Mouse (Mus musculus) kidney, embryonic 15.5 days (tissue): ENCODE data around the gene Cyp24a1. TPM values are rescaled to one million over a fixed set of nuclear protein-coding genes. Genes with fewer than 3 reads are reported as not detected.

Source experiments
- ATAC-seq: fragments of 200-750 bp; cut with Nextera tagmentation; replicated peaks from 2 replicates; pipeline ENCODE4 v1.8.0; 2017; ENCODE audit warnings: moderate TSS enrichment; ENCODE audit not compliant: low FRiP score
- H3K27ac ChIP-seq: fragments of 300-500 bp; sonication (generic); 2 replicates; pipeline ENCODE4 v1.5.1; 2015; ENCODE audit warnings: mild to moderate bottlenecking, inconsistent platforms
- H3K27me3 ChIP-seq: fragments of 300-500 bp; sonication (generic); 2 replicates; pipeline ENCODE4 v1.6.1; 2015; ENCODE audit warnings: inconsistent platforms
- H3K36me3 ChIP-seq: fragments of 300-500 bp; sonication (generic); 2 replicates; pipeline ENCODE4 v1.6.1; 2015; ENCODE audit warnings: inconsistent platforms
- H3K4me1 ChIP-seq: fragments of 300-500 bp; sonication (generic); 2 replicates; pipeline ENCODE4 v1.6.1; 2015; ENCODE audit warnings: inconsistent platforms
- H3K4me2 ChIP-seq: fragments of 300-500 bp; sonication (generic); 2 replicates; pipeline ENCODE4 v1.6.1; 2015; ENCODE audit warnings: moderate library complexity, mild to moderate bottlenecking, inconsistent platforms
- H3K4me3 ChIP-seq: fragments of 300-500 bp; sonication (generic); replicated peaks from 2 replicates; pipeline ENCODE4 v1.5.1; 2015; ENCODE audit warnings: mild to moderate bottlenecking, inconsistent platforms
- H3K9ac ChIP-seq: fragments of 300-500 bp; sonication (generic); 2 replicates; pipeline ENCODE4 v1.6.1; 2015; ENCODE audit warnings: mild to moderate bottlenecking, inconsistent platforms
- H3K9me3 ChIP-seq: fragments of 300-500 bp; sonication (generic); replicated peaks from 2 replicates; pipeline ENCODE4 v1.6.1; 2016; ENCODE audit warnings: inconsistent platforms
- WGBS: fragments of 180-500 bp; shearing (Covaris S2); methylation state at CpG from one replicate; pipeline ENCODE4 v1.1.7; 2015; ENCODE audit warnings: mixed read lengths; 5-methylcytosine and 5-hydroxymethylcytosine counted together
- polyA plus RNA-seq: library from polyadenylated mRNA; unstranded; fragments of >200 nt; fragmentation: Nextera tagmentation; extraction: Ambion mirVana; gene quantifications from 2 replicates; pipeline ENCODE4 v1.2.1, GENCODE M21; 2015

Cyp24a1 gene
- polyA plus RNA-seq, 1 experiment from 2014 or later = 1.8 TPM

DNA sequence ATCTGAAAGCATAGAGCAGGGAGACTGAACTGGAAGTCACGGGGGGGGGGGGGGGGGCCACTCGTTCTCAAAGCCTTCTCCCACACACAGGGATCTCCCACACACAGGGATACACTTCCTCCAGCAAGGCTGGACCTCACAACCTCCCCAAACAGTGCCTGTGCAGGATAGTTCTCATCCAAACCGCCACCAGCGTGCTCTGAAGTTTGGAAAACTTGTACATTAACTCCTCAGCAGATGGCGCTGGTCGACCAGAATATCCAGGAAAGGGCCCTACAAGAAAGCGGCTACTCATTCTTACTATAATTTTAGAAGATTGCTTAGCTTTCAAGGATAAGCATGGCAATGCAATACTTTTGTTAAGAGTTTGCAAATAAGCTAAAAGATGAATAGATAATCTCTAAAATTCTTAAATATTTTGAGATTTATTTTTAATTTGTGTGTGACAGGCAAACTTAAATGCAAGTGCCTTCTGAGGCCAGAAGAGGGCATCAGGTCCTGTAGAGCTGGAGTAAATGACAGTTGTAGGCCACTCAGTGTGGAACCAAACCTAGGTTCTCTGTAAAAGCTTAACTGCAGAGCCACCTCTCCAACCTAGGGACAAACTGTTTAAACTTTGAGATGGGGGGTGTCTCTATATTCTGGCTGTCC, 23.5 kb upstream of the Cyp24a1 start:
- Histone ChIP-seq H3K9me3 (no peaks in the 10 kb centered on the region), H3K36me3 (peaks cover 43% of the 10 kb centered on the region), H3K4me2 (no peak overlapping the region), H3K4me3 (no peak overlapping the region), H3K27ac (no peak overlapping the region), H3K9ac (no peak overlapping the region), H3K27me3 (no peaks in the 10 kb centered on the region), H3K4me1 (no peaks in the 10 kb centered on the region)
- 7% methylated on average over 7 of the region's 7 CpGs for WGBS
- ATAC-seq = no peak

GRCm38 (mm10) chr2:170513756-170514155, 16.8 kb upstream of the Cyp24a1 start:
- WGBS = 92% methylated on average over 12 of the region's 12 CpGs
- H3K4me1 ChIP-seq = peaks cover 22% of the 10 kb centered on the region
- H3K27ac ChIP-seq = no peak overlapping the region
- H3K36me3 ChIP-seq = peaks cover 35% of the 10 kb centered on the region
- ATAC-seq = no peak
- H3K27me3 ChIP-seq = 0 out of 2 replicates have a peak, but pooled peaks cover 5% of the 10 kb centered on the region
- no peak overlapping the region for H3K4me2 ChIP-seq
- H3K4me3 ChIP-seq = no peak overlapping the region
- H3K9ac ChIP-seq = no peak overlapping the region
- H3K9me3 ChIP-seq = no peaks in the 10 kb centered on the region

DNA sequence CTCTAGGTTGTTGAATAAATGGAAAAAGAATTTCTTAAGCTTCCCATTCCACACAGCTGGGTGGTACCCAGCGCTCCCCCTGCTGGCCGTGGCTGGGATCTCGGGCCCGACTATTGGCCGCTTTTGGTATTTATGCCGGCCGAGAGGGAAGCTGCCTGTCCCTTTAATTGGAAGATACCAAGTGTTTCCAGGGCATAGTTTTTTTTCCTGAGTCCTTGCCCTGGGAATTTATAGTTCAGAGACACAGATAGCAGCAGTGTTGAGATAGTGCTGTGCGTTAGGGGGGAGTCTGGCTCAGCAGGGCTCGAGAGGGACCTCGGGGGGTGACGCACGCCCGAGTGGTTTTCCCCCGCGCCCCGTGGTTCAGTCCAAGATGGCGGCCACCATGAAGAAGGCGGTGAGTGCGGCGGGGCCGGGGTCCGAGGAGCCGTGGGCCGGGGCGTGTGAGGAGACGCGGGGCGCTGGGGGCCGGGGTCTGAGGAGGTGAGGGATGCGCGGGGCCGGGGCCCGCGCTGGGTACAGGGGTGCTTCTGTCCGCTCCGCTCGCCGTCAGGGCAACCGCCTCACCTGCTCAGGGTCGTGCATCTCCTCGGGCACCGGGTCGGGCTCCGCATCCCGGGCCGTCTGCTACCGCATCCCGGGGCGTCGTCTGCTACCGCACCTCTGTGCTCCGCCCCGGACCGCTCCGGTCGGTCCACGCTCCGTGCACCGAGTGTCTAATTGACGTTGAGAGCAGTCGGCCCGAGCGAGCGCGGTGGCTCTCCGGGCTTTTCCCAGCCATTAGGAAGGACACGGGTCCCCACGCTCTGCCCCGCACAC, 14.3 kb upstream of the Cyp24a1 start:
- WGBS = under 1% methylated on average over 59 of the region's 69 CpGs
- peak overlapping the region; percentile 95 for H3K9ac ChIP-seq
- peak; percentile 81 for ATAC-seq
- H3K27me3 ChIP-seq = peaks cover 17% of the 10 kb centered on the region
- H3K4me2 ChIP-seq = peak overlapping the region; percentile 79
- H3K4me1 ChIP-seq = peaks cover 30% of the 10 kb centered on the region
- peak overlapping the region; percentile 99 for H3K4me3 ChIP-seq
- H3K36me3 ChIP-seq = peaks cover 11% of the 10 kb centered on the region
- no peaks in the 10 kb centered on the region for H3K9me3 ChIP-seq
- peak overlapping the region; percentile 89 for H3K27ac ChIP-seq

GRCm38 (mm10) chr2:170508821-170509220, 11.9 kb upstream of the Cyp24a1 start:
- 2% methylated on average over 12 of the region's 12 CpGs for WGBS
- H3K4me2 ChIP-seq = peak overlapping the region; percentile 66
- H3K9me3 ChIP-seq = no peaks in the 10 kb centered on the region
- peak overlapping the region; percentile 41; the same call in 1 of the 2 replicates for H3K9ac ChIP-seq
- H3K27me3 ChIP-seq = peaks cover 29% of the 10 kb centered on the region
- H3K4me1 ChIP-seq = peaks cover 30% of the 10 kb centered on the region
- ATAC-seq = no peak
- no peaks in the 10 kb centered on the region for H3K36me3 ChIP-seq
- H3K27ac ChIP-seq = no peak overlapping the region
- peak overlapping the region; percentile 40 for H3K4me3 ChIP-seq

DNA sequence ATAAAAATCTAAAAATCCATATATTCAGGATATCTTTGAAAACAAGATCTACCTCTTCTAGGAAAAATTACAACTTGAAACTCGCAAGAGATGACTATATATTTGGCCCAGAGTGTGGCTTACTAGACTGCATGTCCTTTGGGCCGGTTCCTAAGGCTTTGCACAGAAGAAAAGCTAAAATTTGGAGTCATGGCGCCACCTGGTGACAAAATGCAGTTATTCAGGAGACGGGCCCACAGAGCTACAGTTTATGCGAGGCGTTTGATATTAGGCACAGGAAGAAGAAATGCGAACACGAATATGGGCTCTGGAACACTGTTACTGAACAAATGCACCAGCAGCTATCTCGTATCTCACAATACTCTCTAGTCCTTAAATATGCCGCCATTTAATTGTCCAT, 10.8 kb upstream of the Cyp24a1 start:
- WGBS = 7% methylated on average over 10 of the region's 10 CpGs
- no peaks in the 10 kb centered on the region for H3K9me3 ChIP-seq
- ATAC-seq = no peak; the same call in 1 of the 2 replicates

GRCm38 (mm10) chr2:170503983-170504382, 7.0 kb upstream of the Cyp24a1 start:
- ATAC-seq = no peak
- Histone ChIP-seq H3K27me3 (peaks cover 57% of the 10 kb centered on the region), H3K4me2 (no peak overlapping the region), H3K9me3 (no peaks in the 10 kb centered on the region), H3K4me1 (peaks cover 10% of the 10 kb centered on the region; the same call in 1 of the 2 replicates), H3K36me3 (no peaks in the 10 kb centered on the region), H3K9ac (no peak overlapping the region), H3K27ac (no peak overlapping the region), H3K4me3 (no peak overlapping the region)
- 24% methylated on average over 4 of the region's 4 CpGs for whole genome bisulfite sequencing

More for the DNA sequence above, 10.8 kb upstream of the Cyp24a1 start:
- Histone ChIP-seq H3K4me2 (no peak overlapping the region), H3K4me1 (peaks cover 22% of the 10 kb centered on the region), H3K9ac (no peak overlapping the region), H3K36me3 (no peaks in the 10 kb centered on the region), H3K4me3 (no peak overlapping the region), H3K27me3 (peaks cover 39% of the 10 kb centered on the region), H3K27ac (no peak overlapping the region)

DNA sequence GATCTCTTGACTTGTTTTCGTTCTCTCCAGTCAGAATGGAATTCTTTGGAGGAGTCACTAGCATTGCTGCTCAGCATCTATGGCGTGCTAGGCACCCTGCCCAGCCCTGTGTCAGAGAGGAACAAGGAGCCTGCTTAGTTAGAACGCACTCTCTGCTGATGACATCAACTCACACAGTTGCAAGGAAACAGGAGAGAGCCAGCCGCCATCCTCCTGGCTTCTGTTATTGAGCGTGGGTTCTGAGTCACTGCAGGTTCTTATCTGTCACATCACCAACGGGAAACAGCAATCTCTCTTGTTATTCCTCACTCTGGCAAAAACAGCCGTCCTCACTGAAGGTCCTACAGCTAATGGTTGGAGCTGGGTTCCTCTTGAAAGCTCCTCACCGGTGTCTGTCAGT, 6.4 kb upstream of the Cyp24a1 start:
- Histone ChIP-seq H3K9me3 (no peaks in the 10 kb centered on the region), H3K4me3 (no peak overlapping the region), H3K4me2 (no peak overlapping the region), H3K9ac (no peak overlapping the region), H3K27me3 (peaks cover 60% of the 10 kb centered on the region), H3K4me1 (peaks cover 5% of the 10 kb centered on the region; the same call in 1 of the 2 replicates), H3K27ac (no peak overlapping the region), H3K36me3 (no peaks in the 10 kb centered on the region)
- WGBS = 49% methylated on average over 8 of the region's 8 CpGs
- ATAC-seq = no peak

- H3K27ac ChIP-seq = no peak overlapping the region
- 16% methylated on average over 8 of the region's 8 CpGs for WGBS
- ATAC-seq = no peak
- H3K4me2 ChIP-seq = no peak overlapping the region
- peaks cover 86% of the 10 kb centered on the region for H3K27me3 ChIP-seq
- H3K9me3 ChIP-seq = no peaks in the 10 kb centered on the region
- no peak overlapping the region for H3K4me3 ChIP-seq
- H3K9ac ChIP-seq = no peak overlapping the region
- peaks cover 27% of the 10 kb centered on the region for H3K4me1 ChIP-seq
- H3K36me3 ChIP-seq = no peaks in the 10 kb centered on the region
These were observed 1.1 kb upstream of the Cyp24a1 start for GRCm38 (mm10) chr2:170498011-170498410.

DNA sequence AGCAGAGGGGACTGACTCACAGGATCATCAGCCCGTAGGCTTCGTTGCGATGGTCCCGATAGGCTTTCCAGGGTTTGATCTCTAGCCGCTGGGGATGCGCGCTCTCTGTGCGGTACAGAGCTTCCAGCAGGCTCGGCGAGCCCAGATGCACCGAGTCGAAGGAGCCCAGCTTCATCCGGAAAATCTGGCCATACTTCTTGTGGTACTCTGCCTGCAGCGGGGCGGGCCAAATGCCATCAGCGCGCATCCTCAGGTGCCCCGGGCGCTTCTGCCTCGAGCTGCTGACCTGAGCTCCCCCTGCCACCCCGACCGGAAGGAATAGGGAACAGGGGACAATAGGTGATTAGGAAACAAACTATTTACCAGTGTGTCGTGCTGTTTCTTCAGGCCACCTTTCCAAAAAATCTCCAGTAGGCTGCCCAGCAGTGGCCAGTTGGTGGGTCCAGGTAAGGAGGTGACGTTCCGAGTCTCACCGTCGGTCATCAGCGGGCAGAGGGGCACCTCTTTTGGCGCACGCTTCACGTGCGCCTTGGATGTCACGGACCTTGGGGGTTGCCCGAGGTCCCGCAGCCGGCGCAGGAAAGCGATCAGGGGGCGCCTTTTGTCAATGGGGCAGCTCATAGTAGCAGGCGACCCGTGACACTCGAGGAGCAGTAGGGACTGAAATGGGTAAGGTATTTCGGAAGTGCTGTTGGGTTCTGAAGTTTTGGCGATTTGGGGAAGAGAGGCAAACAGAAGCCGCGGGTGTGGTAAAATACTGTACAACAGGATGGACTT, 603 bp downstream of the Cyp24a1 start, which contains the start of gene Pfdn4:
Gene Pfdn4 (plus strand): TSS at position 275 of the 777 bp plus-strand sequence.
- ATAC-seq = 0 out of 2 replicates have a peak, but pooled peaks have one; percentile 28

GRCm38 (mm10) chr2:170494784-170495710, 1.9 kb downstream of the Cyp24a1 start:
- peaks cover 93% of the 10 kb centered on the region for H3K27me3 ChIP-seq

More for the DNA sequence above, 603 bp downstream of the Cyp24a1 start, which contains the start of gene Pfdn4:
- WGBS = under 1% methylated on average over 46 of the region's 46 CpGs
- H3K4me3 ChIP-seq = peak within 1 kb of the TSS; percentile 34
- H3K9ac ChIP-seq = no peak within 1 kb of the TSS
- peaks cover 87% of the 10 kb centered on the region for H3K27me3 ChIP-seq
- H3K27ac ChIP-seq = no peak within 1 kb of the TSS
- peak within 1 kb of the TSS; percentile 58 for H3K4me2 ChIP-seq
- peaks cover 27% of the 10 kb centered on the region for H3K4me1 ChIP-seq
- no peaks in the 10 kb centered on the region for H3K36me3 ChIP-seq
- H3K9me3 ChIP-seq = no peaks in the 10 kb centered on the region

More at GRCm38 (mm10) chr2:170494784-170495710, 1.9 kb downstream of the Cyp24a1 start:
- no peak overlapping the region for H3K9ac ChIP-seq
- 0 out of 2 replicates have a peak overlapping the region, but pooled peaks have one; percentile 4 for H3K4me2 ChIP-seq
- H3K36me3 ChIP-seq = no peaks in the 10 kb centered on the region
- H3K4me1 ChIP-seq = peaks cover 27% of the 10 kb centered on the region
- no peak overlapping the region for H3K4me3 ChIP-seq
- no peaks in the 10 kb centered on the region for H3K9me3 ChIP-seq
- no peak overlapping the region for H3K27ac ChIP-seq
- WGBS = 7% methylated on average over 31 of the region's 31 CpGs
- ATAC-seq = no peak
